Mouse (Mus musculus) stomach, embryonic 14.5 days (tissue): Measurements from ENCODE around the gene Olfr314. TPM values are rescaled to one million over a fixed set of nuclear protein-coding genes. Genes with fewer than 3 reads are reported as not detected.
A peak's percentile ranks its signal among the peaks of the same experiment; 100 is the strongest.

Experiments
- ATAC-seq: fragments of 200-750 bp; cut with Nextera tagmentation; 2 replicates; pipeline ENCODE4 v1.8.0; 2017; ENCODE audit warnings: low read depth, moderate TSS enrichment; ENCODE audit not compliant: insufficient number of reproducible peaks, insufficient read depth, low FRiP score
- H3K27ac ChIP-seq: fragments of 300-500 bp; sonication (generic); 2 replicates; pipeline ENCODE4 v1.5.1; 2014; ENCODE audit warnings: mild to moderate bottlenecking, low read length, moderate library complexity, mixed read lengths
- H3K27me3 ChIP-seq: fragments of 300-500 bp; sonication (generic); 2 replicates; pipeline ENCODE4 v1.6.1; 2014; ENCODE audit warnings: low read length, control low read depth, mixed read lengths; ENCODE audit not compliant: control insufficient read depth, insufficient read depth
- H3K36me3 ChIP-seq: fragments of 300-500 bp; sonication (generic); 2 replicates; pipeline ENCODE4 v1.6.1; 2014; ENCODE audit warnings: mild to moderate bottlenecking, control low read depth, low read length, moderate library complexity, mixed read lengths; ENCODE audit not compliant: control insufficient read depth, insufficient read depth
- H3K4me1 ChIP-seq: fragments of 300-500 bp; sonication (generic); 2 replicates; pipeline ENCODE4 v1.6.1; 2014; ENCODE audit warnings: low read length, control low read depth, mixed read lengths; ENCODE audit not compliant: control insufficient read depth, insufficient read depth
- H3K4me2 ChIP-seq: fragments of 300-500 bp; sonication (generic); replicated peaks from 2 replicates; pipeline ENCODE4 v1.6.1; 2014; ENCODE audit warnings: low read depth, low read length, control low read depth
- H3K4me3 ChIP-seq: fragments of 300-500 bp; sonication (generic); 2 replicates; pipeline ENCODE4 v1.5.1; 2014; ENCODE audit warnings: low read depth, low read length, control low read depth
- H3K9ac ChIP-seq: fragments of 300-500 bp; sonication (generic); replicated peaks from 2 replicates; pipeline ENCODE4 v1.6.1; 2014; ENCODE audit warnings: low read depth, mild to moderate bottlenecking, control low read depth, low read length, moderate library complexity, mixed read lengths
- H3K9me3 ChIP-seq: fragments of 300-500 bp; sonication (generic); 2 replicates; pipeline ENCODE4 v1.6.1; 2016; ENCODE audit warnings: low read depth, low read length, control low read depth; ENCODE audit not compliant: control insufficient read depth
- WGBS: fragments of 180-500 bp; shearing (Covaris S2); extraction: QIAGEN DNeasy Blood & Tissue Kit; methylation state at CpG from one replicate; pipeline ENCODE4 v1.1.7; 2014; 5-methylcytosine and 5-hydroxymethylcytosine counted together
- polyA plus RNA-seq: library from polyadenylated mRNA; unstranded; fragments of >200 nt; fragmentation: Nextera tagmentation; extraction: Ambion mirVana; gene quantifications from 2 replicates; pipeline ENCODE4 v1.2.1, GENCODE M21; 2014

Olfr314 gene
- polyA plus RNA-seq, 1 experiment from 2014 or later = not detected

GRCm38 (mm10) chr11:58789532-58789931 is 6.8 kb downstream of the Olfr314 start:
- Histone ChIP-seq H3K9me3 (no peaks in the 10 kb centered on the region), H3K36me3 (no peaks in the 10 kb centered on the region), H3K4me1 (no peaks in the 10 kb centered on the region), H3K27me3 (no peaks in the 10 kb centered on the region), H3K4me2 (no peak overlapping the region), H3K27ac (no peak overlapping the region), H3K4me3 (no peak overlapping the region), H3K9ac (no peak overlapping the region)
- 21% methylated on average over 3 of the region's 3 CpGs for WGBS
- ATAC-seq = no peak

- 41% methylated on average over 2 of the region's 2 CpGs for WGBS
- ATAC-seq = no peak
- no peaks in the 10 kb centered on the region for H3K36me3 ChIP-seq
- no peak overlapping the region for H3K27ac ChIP-seq
- no peaks in the 10 kb centered on the region for H3K9me3 ChIP-seq
- no peak overlapping the region for H3K4me2 ChIP-seq
- H3K4me3 ChIP-seq = no peak overlapping the region
- no peaks in the 10 kb centered on the region for H3K4me1 ChIP-seq
- no peak overlapping the region for H3K9ac ChIP-seq
- H3K27me3 ChIP-seq = no peaks in the 10 kb centered on the region
Observed at GRCm38 (mm10) chr11:58790053-58790452, 7.3 kb downstream of the Olfr314 start.

- no peak for ATAC-seq
- Histone ChIP-seq H3K4me2 (no peak overlapping the region), H3K4me3 (no peak overlapping the region), H3K9me3 (no peaks in the 10 kb centered on the region), H3K36me3 (no peaks in the 10 kb centered on the region), H3K27ac (no peak overlapping the region), H3K27me3 (no peaks in the 10 kb centered on the region), H3K9ac (no peak overlapping the region), H3K4me1 (no peaks in the 10 kb centered on the region)
- 71% methylated on average over 6 of the region's 6 CpGs for WGBS
Observed at GRCm38 (mm10) chr11:58790646-58791045, 7.9 kb downstream of the Olfr314 start.

GRCm38 (mm10) chr11:58795856-58796255 is 13.1 kb downstream of the Olfr314 start:
- Histone ChIP-seq H3K27me3 (no peaks in the 10 kb centered on the region), H3K9ac (no peak overlapping the region), H3K36me3 (no peaks in the 10 kb centered on the region), H3K4me3 (no peak overlapping the region), H3K27ac (no peak overlapping the region), H3K4me1 (no peaks in the 10 kb centered on the region), H3K9me3 (no peaks in the 10 kb centered on the region), H3K4me2 (no peak overlapping the region)
- WGBS = 92% methylated on average over 2 of the region's 2 CpGs
- ATAC-seq = no peak

GRCm38 (mm10) chr11:58796850-58797249 is 14.1 kb downstream of the Olfr314 start:
- 80% methylated on average over 7 of the region's 7 CpGs for WGBS
- no peak overlapping the region for H3K4me3 ChIP-seq
- H3K4me2 ChIP-seq = no peak overlapping the region
- H3K36me3 ChIP-seq = no peaks in the 10 kb centered on the region
- no peak overlapping the region for H3K9ac ChIP-seq
- no peak for ATAC-seq
- H3K27ac ChIP-seq = no peak overlapping the region
- no peaks in the 10 kb centered on the region for H3K9me3 ChIP-seq
- peaks cover 4% of the 10 kb centered on the region for H3K4me1 ChIP-seq
- H3K27me3 ChIP-seq = no peaks in the 10 kb centered on the region

GRCm38 (mm10) chr11:58799747-58800146 is 17.0 kb downstream of the Olfr314 start:
- Histone ChIP-seq H3K4me1 (peaks cover 12% of the 10 kb centered on the region), H3K4me3 (no peak overlapping the region), H3K9me3 (no peaks in the 10 kb centered on the region), H3K9ac (no peak overlapping the region), H3K27me3 (no peaks in the 10 kb centered on the region), H3K36me3 (no peaks in the 10 kb centered on the region), H3K4me2 (no peak overlapping the region), H3K27ac (no peak overlapping the region)
- no peak for ATAC-seq
- WGBS = 73% methylated on average over 5 of the region's 5 CpGs

- peaks cover 12% of the 10 kb centered on the region for H3K4me1 ChIP-seq
- H3K4me2 ChIP-seq = peak within 1 kb of the TSS; percentile 27
- no peaks in the 10 kb centered on the region for H3K36me3 ChIP-seq
- WGBS = 15% methylated on average over 14 of the region's 14 CpGs
- no peak within 1 kb of the TSS for H3K4me3 ChIP-seq
- H3K27me3 ChIP-seq = no peaks in the 10 kb centered on the region
- H3K27ac ChIP-seq = no peak within 1 kb of the TSS
- H3K9me3 ChIP-seq = no peaks in the 10 kb centered on the region
- ATAC-seq = peak; percentile 70
- no peak within 1 kb of the TSS for H3K9ac ChIP-seq
Observed at GRCm38 (mm10) chr11:58801558-58802228, 18.9 kb downstream of the Olfr314 start, which contains the start of gene Fam183b. Fam183b (minus strand) TSS chr11:58801960.

GRCm38 (mm10) chr11:58803871-58804270 is 21.1 kb downstream of the Olfr314 start:
- Histone ChIP-seq H3K27ac (no peak overlapping the region), H3K4me3 (no peak overlapping the region), H3K4me1 (peaks cover 12% of the 10 kb centered on the region), H3K9ac (no peak overlapping the region), H3K9me3 (no peaks in the 10 kb centered on the region), H3K36me3 (no peaks in the 10 kb centered on the region), H3K4me2 (no peak overlapping the region), H3K27me3 (no peaks in the 10 kb centered on the region)
- 39% methylated on average over 4 of the region's 4 CpGs for whole genome bisulfite sequencing
- ATAC-seq = no peak; the same call in 1 of the 2 replicates

GRCm38 (mm10) chr11:58804393-58804792 is 21.6 kb downstream of the Olfr314 start:
- H3K27ac ChIP-seq = peak overlapping the region; percentile 30; the same call in 1 of the 2 replicates
- no peaks in the 10 kb centered on the region for H3K9me3 ChIP-seq
- H3K4me2 ChIP-seq = no peak overlapping the region
- ATAC-seq = peak; percentile 46
- H3K27me3 ChIP-seq = no peaks in the 10 kb centered on the region
- peaks cover 12% of the 10 kb centered on the region for H3K4me1 ChIP-seq
- no peak overlapping the region for H3K9ac ChIP-seq
- H3K4me3 ChIP-seq = no peak overlapping the region
- 12% methylated on average over 2 of the region's 2 CpGs for WGBS
- H3K36me3 ChIP-seq = no peaks in the 10 kb centered on the region
